Mouse (Mus musculus): Measurements from ENCODE around the gene Olfr361. TPM values are rescaled to one million over a fixed set of nuclear protein-coding genes. Genes with fewer than 3 reads are reported as not detected.

The Olfr361 gene
- not detected for polyA plus RNA-seq (2017; shearing (Covaris generic))

GRCm38 (mm10) chr2:37089190-37089589 lies at the start of gene Olfr361:
Gene Olfr361 (minus strand): TSS chr2:37089290.

GRCm38 (mm10) chr2:37117810-37118209 lies 28.7 kb upstream of the Olfr361 start, which contains the start of gene Olfr362:
Gene Olfr362 (minus strand): TSS chr2:37117910.

GRCm38 (mm10) chr2:37065446-37065845 lies 23.6 kb downstream of the Olfr361 start, which contains the start of gene Olfr360:
Gene Olfr360 (plus strand): TSS chr2:37065746.

Other genes starting within 250 kb of the Olfr361 start
- gene Olfr350, start 243.0 kb downstream of the Olfr361 start, polyA plus RNA-seq (2017; shearing (Covaris generic)), result not detected
- gene Olfr351, start 226.6 kb downstream of the Olfr361 start, polyA plus RNA-seq (2017; shearing (Covaris generic)), result not detected
- not detected for gene Olfr352, start 220.8 kb downstream of the Olfr361 start, polyA plus RNA-seq (2017; shearing (Covaris generic))
- gene Olfr353, start 196.4 kb downstream of the Olfr361 start, polyA plus RNA-seq (2017; shearing (Covaris generic)), result not detected
- not detected for gene Olfr354, start 183.6 kb downstream of the Olfr361 start, polyA plus RNA-seq (2017; shearing (Covaris generic))
- 0.20 TPM for gene Olfr355, start 160.4 kb downstream of the Olfr361 start, polyA plus RNA-seq (2017; shearing (Covaris generic))
- not detected for gene Olfr356, start 152.2 kb downstream of the Olfr361 start, polyA plus RNA-seq (2017; shearing (Covaris generic))
- gene Olfr357, start 95.5 kb downstream of the Olfr361 start, polyA plus RNA-seq (2017; shearing (Covaris generic)), result not detected
- gene Olfr358, start 80.0 kb downstream of the Olfr361 start, polyA plus RNA-seq (2017; shearing (Covaris generic)), result not detected
- not detected for gene Olfr360, start 23.5 kb downstream of the Olfr361 start, polyA plus RNA-seq (2017; shearing (Covaris generic))
- not detected for gene Olfr362, start 28.6 kb upstream of the Olfr361 start, polyA plus RNA-seq (2017; shearing (Covaris generic))
- not detected for gene Olfr364-ps1, start 50.0 kb upstream of the Olfr361 start, polyA plus RNA-seq (2017; shearing (Covaris generic))
- not detected for gene Olfr365, start 98.9 kb upstream of the Olfr361 start, polyA plus RNA-seq (2017; shearing (Covaris generic))
- gene Olfr366, start 122.3 kb upstream of the Olfr361 start, polyA plus RNA-seq (2017; shearing (Covaris generic)), result not detected
- gene Olfr368, start 237.2 kb upstream of the Olfr361 start, polyA plus RNA-seq (2017; shearing (Covaris generic)), result not detected

All from CD4-positive, CD25-positive, alpha-beta regulatory T cell, adult 9 weeks (primary cell).